Mouse (Mus musculus) layer of hippocampus, adult 9-10 months (tissue): ENCODE measurements at regions not wholly inside any gene's neighbourhood (a gene's known extent, or its start where the extent isn't known, plus 50 kb on each side); places are given as distances from the start of the nearest gene placed in this dataset.

ENCODE experiments used
- DNase-seq: peaks from one replicate; pipeline ENCODE4 v3.0.0; 2022; ENCODE audit warnings: low spot score

DNA sequence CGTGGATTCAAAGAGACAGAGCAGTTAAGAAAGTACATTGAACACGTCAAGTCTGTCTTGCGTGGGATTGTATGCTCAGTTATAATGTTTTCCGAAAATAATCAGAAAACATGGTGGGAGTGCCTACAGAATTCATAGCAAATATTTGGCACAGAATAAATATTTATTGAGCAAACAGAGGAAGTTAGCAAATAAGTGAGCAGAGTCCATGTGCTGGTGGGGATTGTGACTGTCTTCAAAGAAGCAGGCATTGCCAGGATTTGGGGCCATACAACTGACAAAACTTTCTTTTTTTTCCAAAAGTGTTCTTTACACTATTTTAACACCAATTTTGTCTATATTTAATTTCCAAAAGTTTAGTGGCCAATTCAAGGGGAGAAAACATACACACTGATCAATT lies 1729.8 kb downstream of the AI429214 start:
- DNase-seq: no peak

DNA sequence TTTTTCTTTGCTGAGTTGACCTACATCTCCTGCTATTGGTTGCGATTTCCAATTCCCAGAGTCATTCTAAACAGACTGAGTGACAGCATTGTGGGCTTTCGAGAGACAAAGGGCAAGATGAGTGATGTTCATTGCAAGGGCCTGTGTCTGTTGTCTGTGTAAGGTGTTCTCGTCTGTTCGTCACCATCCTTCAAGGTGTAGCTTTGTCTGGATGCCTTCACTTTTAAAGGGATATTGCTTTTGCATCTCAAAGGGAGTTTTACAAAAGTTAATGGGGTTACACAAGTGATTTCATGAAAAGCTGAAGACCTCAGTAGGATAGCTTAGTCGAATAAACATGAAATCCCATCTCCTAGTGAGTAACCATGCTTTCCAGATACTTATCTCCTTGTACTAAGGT lies 1731.9 kb downstream of the AI429214 start:
- no peak for DNase-seq

DNA sequence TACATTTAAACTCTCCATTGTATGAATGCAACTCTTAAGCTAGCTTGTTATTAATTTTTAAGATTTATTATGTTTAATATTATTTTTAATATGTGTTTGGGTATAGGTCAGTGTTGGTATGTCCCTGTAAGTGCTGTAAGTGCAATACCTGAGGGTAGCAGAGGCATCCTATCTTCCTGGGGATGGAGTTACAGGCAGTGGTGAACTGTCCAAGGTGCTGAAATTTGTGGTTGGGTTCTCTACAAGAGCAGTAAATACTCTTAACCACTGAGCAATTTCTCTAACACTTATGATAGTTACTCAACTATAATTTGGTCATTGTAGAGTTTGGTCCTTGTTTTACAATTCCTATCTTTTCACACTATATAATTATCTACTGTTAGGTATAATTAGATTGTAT lies 1753.7 kb downstream of the AI429214 start:
- DNase-seq: no peak

DNA sequence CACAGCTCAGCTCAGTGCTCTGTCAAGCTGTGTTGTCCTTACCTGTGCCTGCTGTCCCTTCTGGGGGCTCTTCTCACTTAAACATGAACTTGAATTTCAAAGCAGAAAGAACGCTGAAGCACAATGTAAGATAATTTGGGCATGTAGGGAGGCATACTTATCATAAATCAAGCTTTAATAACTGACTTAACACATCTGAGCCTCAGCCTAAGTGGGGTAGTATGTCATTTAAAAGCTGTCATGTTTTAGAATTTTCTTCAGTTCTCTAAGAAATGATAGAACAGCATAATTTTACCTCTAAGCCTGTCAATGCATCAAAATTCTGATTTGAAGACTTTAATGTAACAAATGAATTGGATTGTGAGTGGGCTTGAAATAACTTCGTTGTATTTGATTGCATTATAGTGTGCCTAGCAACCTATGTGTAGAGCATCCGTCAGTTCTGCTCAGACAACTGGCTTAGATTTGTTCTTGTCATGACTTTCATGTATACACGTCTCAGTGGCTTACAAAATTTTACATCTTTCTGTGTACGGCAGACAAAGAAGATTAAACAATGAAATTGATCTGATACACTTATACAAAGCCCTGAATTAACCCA lies 1773.3 kb downstream of the AI429214 start:
- DNase-seq: no peak

DNA sequence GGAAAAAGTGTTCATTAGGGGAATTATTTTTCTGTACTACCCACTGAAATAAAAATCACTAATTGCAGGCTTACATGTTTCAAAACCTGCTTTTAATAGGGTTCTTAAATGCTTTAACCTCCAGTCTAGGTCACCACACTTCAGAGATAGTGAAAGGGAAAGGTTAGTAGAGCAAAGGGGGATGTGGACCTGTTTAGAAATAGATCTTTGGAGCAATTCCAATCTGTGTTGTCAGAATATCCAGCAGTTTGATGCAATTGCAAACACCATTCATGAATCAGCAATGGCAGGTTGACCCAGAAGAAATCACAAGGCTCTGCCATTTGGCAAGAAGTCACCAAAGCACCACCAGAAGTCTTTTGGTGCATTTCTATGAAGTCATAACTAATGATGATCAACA lies 1819.1 kb downstream of the AI429214 start:
- no peak for DNase-seq

DNA sequence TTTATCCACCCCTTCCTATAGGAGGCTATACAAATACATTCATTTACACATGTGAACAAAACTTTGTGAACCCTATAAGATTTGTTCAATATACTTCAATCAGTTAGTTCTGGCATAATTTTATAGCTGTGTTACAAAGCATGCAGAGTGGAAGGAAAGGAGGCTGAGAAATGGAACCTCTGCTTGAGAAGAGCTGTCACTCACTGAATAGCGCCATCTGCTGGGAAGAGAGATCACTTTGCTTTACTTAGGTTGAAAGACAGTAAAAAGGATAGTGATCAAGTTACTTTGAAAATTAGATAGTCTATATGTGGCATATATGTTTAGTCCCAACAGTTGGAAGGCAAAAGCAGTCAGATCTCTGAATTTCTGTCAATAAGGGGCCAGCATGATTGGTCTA lies 1824.8 kb downstream of the AI429214 start:
- peak; percentile 53 for DNase-seq

DNA sequence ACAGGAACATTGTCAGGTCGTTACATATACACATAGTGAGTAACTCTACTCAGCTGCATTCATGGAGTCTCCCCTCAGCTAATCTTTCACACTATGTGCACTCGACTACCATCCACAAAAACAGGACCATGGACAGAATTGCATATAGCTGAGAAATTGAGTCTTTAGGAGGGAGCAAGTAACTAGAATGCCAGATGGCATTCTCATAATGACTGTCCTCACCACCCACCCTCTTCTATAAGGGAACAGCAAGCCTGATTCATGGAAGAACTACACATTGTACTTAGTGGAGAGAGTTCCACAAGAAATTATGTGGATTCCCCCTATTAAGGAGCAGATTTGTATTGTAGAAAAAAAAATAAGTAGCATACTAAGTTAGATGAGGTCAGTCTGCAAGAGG lies 1813.4 kb upstream of the Adam24 start:
- no peak for DNase-seq

DNA sequence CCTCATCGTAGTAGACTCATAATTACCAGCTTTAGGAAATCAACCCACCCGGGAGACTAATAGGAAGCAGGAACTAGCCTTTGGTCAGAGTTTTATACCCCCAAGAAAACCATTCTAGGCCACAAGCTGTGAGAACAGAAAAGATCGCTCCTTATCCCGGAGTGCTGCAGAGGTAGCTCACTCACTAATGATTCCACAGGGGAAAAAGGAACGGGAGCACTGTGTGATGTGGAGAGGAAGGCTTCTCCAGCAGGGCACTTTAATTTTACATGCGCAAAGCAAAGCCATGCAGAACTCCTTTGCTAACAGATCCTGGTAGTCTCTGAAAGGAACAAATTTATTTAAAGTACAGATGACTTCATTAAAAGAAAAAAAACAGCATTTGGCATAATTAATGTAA lies 1807.5 kb upstream of the Adam24 start:
- no peak for DNase-seq
